Mouse (Mus musculus) stomach, embryonic 15.5 days (tissue): ENCODE results near the gene Oas1h. TPM values are rescaled to one million over a fixed set of nuclear protein-coding genes. Genes with fewer than 3 reads are reported as not detected.
"Not testable (repeated sequence)": the region's sequence is repeated elsewhere in the genome, so short reads cannot be mapped to it uniquely, and the experiment has no call there.

ENCODE experiments used
- ATAC-seq: fragments of 200-750 bp; cut with Nextera tagmentation; 2 replicates; pipeline ENCODE4 v1.8.0; 2017; ENCODE audit warnings: low read depth, moderate number of reproducible peaks, moderate TSS enrichment; ENCODE audit not compliant: insufficient read depth, low FRiP score
- H3K27ac ChIP-seq: fragments of 300-500 bp; sonication (generic); 2 replicates; pipeline ENCODE4 v1.5.1; 2015; ENCODE audit warnings: mild to moderate bottlenecking, inconsistent platforms
- H3K27me3 ChIP-seq: fragments of 300-500 bp; sonication (generic); replicated peaks from 2 replicates; pipeline ENCODE4 v1.6.1; 2015; ENCODE audit warnings: inconsistent platforms
- H3K36me3 ChIP-seq: fragments of 300-500 bp; sonication (generic); 2 replicates; pipeline ENCODE4 v1.6.1; 2015; ENCODE audit warnings: inconsistent platforms
- H3K4me1 ChIP-seq: fragments of 300-500 bp; sonication (generic); 2 replicates; pipeline ENCODE4 v1.6.1; 2015; ENCODE audit warnings: inconsistent platforms
- H3K4me2 ChIP-seq: fragments of 300-500 bp; sonication (generic); 2 replicates; pipeline ENCODE4 v1.6.1; 2015; ENCODE audit warnings: mild to moderate bottlenecking, inconsistent platforms
- H3K4me3 ChIP-seq: fragments of 300-500 bp; sonication (generic); replicated peaks from 2 replicates; pipeline ENCODE4 v1.5.1; 2015; ENCODE audit warnings: inconsistent platforms
- H3K9ac ChIP-seq: fragments of 300-500 bp; sonication (generic); 2 replicates; pipeline ENCODE4 v1.6.1; 2015; ENCODE audit warnings: inconsistent platforms
- H3K9me3 ChIP-seq: fragments of 300-500 bp; sonication (generic); 2 replicates; pipeline ENCODE4 v1.6.1; 2016; ENCODE audit warnings: inconsistent platforms
- WGBS: fragments of 180-500 bp; shearing (Covaris S2); methylation state at CpG from one replicate; pipeline ENCODE4 v1.1.7; 2015; 5-methylcytosine and 5-hydroxymethylcytosine counted together
- microRNA-seq: library from miRNA; unstranded; fragments of <30 nt; microRNA quantifications from one replicate; pipeline ENCODE4, GENCODE M21; 2016
- polyA plus RNA-seq: library from polyadenylated mRNA; unstranded; fragments of >200 nt; fragmentation: Nextera tagmentation; extraction: Ambion mirVana; gene quantifications from 2 replicates; pipeline ENCODE4 v1.2.1, GENCODE M21; 2015

Oas1h gene
- polyA plus RNA-seq, 1 experiment from 2014 or later = not detected

DNA sequence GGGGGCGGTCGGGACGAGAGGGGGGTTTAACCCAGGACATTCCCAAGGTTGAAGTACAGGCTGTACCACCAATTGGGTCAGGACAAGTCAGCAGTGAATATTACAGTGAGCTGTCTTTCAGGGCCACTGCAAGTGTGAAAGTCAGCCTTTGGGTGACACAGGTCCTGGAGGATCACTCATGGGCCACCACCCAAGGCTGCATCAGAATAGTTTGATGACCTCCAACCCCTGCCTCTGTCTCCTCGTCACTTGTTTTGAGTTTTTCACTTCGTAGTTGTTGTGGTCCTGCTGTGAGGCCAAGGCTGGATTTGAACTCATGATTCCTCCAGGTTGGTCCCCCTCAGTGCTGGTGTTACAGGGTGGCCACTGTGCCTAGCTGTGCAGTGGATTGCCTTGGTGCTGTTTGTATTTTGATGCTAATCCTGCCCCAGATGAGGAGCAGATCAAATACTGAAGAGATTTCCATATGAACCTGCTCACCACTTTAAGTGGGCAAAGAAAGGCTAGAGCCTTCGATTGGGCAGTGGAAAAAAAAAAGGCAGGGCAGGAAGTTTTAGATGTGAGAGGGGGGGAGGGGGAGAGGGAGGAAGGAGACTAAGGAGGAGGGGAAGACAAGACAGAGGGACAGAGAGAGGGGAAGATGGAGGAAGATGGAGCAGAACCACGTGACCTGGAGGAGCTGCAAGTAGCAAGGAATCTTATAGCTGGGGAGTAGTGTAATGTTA, 47.1 kb downstream of the Oas1h start:
- Histone ChIP-seq H3K36me3 (no peaks in the 10 kb centered on the region), H3K4me1 (no peaks in the 10 kb centered on the region), H3K9ac (no peak overlapping the region), H3K27me3 (no peaks in the 10 kb centered on the region), H3K4me2 (no peak overlapping the region), H3K4me3 (no peak overlapping the region), H3K9me3 (no peaks in the 10 kb centered on the region), H3K27ac (no peak overlapping the region)
- no peak for ATAC-seq
- 46% methylated on average over 7 of the region's 7 CpGs for WGBS

DNA sequence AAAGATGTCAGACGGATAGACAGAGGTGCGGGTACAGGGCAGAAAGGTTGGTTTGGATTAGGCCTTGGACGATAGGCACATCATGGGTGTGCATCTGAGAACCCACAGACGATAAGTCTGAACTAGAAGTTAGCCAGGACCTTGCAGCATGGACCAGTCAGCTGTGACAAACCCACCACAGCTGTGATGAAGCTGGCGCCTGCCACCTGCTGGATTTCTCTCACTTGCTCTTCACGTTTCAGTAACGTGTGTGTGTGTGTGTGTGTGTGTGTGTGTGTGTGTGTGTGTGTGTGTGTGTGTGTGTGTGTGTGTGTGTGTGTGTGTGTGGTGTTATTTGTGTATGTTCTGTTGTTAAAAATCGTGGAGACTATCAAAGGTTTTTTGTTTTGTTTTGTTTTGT, 53.0 kb downstream of the Oas1h start, which contains the start of gene Oas1d:
TSS of gene Oas1d (plus strand) at position 333 of the 400 bp plus-strand sequence.
- WGBS = 43% methylated on average over 8 of the region's 8 CpGs
- not testable (repeated sequence) for H3K9me3 ChIP-seq, H3K4me3 ChIP-seq, H3K27ac ChIP-seq, H3K27me3 ChIP-seq, H3K9ac ChIP-seq, ATAC-seq, H3K4me2 ChIP-seq, H3K36me3 ChIP-seq, H3K4me1 ChIP-seq

DNA sequence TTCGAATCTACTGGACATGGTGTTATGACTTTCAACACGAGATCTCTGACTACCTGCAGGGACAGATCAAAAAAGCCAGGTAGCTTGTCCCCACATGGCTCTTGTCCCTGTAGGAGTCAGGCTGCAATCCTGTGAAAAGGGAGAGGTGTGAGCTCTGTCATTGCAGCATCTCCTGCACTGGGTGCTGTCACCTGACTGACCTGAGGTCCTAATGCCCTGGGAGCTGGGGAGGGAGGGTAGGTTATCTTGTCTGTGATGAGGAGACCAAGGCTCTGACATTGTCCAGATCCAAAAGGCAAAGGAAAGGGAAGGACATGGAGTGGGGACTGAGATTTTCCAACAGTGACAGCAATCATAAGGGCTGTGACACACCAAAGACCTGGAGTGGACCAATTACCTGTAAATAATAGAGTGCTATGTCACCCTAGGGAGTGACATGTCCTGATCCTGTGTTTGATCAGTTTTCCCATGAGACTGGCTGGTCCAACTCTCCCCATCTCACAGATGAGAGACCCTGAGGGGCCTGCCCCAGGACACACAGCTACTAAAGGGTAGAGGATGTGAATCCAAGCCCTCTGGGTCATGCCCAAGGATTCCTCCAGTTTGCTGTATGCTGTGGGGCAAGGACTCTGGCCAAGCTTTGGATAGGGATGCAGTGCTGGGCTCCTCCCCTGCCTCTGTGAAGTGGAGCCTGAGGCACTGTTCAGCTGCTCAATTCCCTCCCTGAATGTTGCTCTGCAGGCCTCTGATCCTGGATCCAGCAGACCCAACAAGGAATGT, 58.1 kb downstream of the Oas1h start:
- not testable (repeated sequence) for ATAC-seq, H3K9ac ChIP-seq, H3K4me2 ChIP-seq, H3K27ac ChIP-seq, H3K4me3 ChIP-seq, H3K4me1 ChIP-seq, H3K36me3 ChIP-seq, H3K9me3 ChIP-seq, H3K27me3 ChIP-seq
- 62% methylated on average over 2 of the region's 2 CpGs for whole genome bisulfite sequencing

DNA sequence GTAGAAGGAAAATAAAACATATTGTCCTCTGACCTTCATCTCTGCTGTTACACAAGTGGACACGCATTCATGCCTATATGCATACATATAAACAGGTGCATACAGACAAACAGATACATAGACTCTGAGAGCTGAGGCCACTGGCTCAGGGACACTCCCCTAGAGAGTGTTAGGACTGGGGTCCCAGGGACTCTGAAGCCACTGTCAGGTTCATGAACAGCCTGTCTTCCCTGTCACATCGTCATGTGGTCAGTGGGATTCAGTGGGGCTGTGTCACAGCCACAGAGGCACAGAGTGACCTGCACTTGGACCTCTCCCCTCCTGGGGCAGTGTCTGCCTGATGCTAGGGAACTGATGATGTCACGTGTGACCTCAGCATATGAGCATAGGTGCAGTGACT, 59.1 kb downstream of the Oas1h start:
- Histone ChIP-seq H3K4me1 (no peaks in the 10 kb centered on the region), H3K27me3 (no peaks in the 10 kb centered on the region), H3K27ac (no peak overlapping the region), H3K36me3 (no peaks in the 10 kb centered on the region), H3K4me2 (no peak overlapping the region), H3K4me3 (no peak overlapping the region), H3K9ac (no peak overlapping the region), H3K9me3 (no peaks in the 10 kb centered on the region)
- no peak for ATAC-seq
- WGBS = 83% methylated on average over 3 of the region's 3 CpGs

Small RNA genes lying within 50 kb of the gene (microRNA-seq; reads per million reads assigned to microRNA genes)
- not detected for gene Gm22907

Other genes with a start within 250 kb of the Oas1h start
- gene Rita1, start 248.8 kb upstream of the Oas1h start, polyA plus RNA-seq = 10.4 and 11.4 TPM in 2 replicates
- gene Ddx54, start 248.7 kb upstream of the Oas1h start, polyA plus RNA-seq = 41.8 and 44.9 TPM in 2 replicates
- gene Cfap73, start 227.2 kb upstream of the Oas1h start, polyA plus RNA-seq = not detected in 2 replicates
- 0.34 and 0.54 TPM in 2 replicates for gene Rasal1, start 212.6 kb upstream of the Oas1h start, polyA plus RNA-seq
- 5.2 and 5.6 TPM in 2 replicates for gene Dtx1, start 149.5 kb upstream of the Oas1h start, polyA plus RNA-seq
- 0.46 and 0.51 TPM in 2 replicates for gene Oas2, start 111.6 kb upstream of the Oas1h start, polyA plus RNA-seq
- gene Oas3, start 83.8 kb upstream of the Oas1h start, polyA plus RNA-seq = 0.32 and 0.40 TPM in 2 replicates
- gene Oas1e, start 65.9 kb upstream of the Oas1h start, polyA plus RNA-seq = not detected in 2 replicates
- 0.54 and 0.71 TPM in 2 replicates for gene Oas1c, start 48.9 kb upstream of the Oas1h start, polyA plus RNA-seq
- gene Oas1f, start 14.1 kb upstream of the Oas1h start, polyA plus RNA-seq = not detected in 2 replicates
- 1.1 and 1.8 TPM in 2 replicates for gene Oas1g, start 26.2 kb downstream of the Oas1h start, polyA plus RNA-seq
- 4.1 and 4.6 TPM in 2 replicates for gene Oas1a, start 46.1 kb downstream of the Oas1h start, polyA plus RNA-seq
- gene Oas1d, start 53.1 kb downstream of the Oas1h start, polyA plus RNA-seq = not detected in 2 replicates
- gene Rph3a, start 148.7 kb downstream of the Oas1h start, polyA plus RNA-seq = 0.18 and 0.24 TPM in 2 replicates